Mouse (Mus musculus) thymus, adult 2 months (tissue): ENCODE measurements at regions not wholly inside any gene's neighbourhood (a gene's known extent, or its start where the extent isn't known, plus 50 kb on each side); places are given as distances from the start of the nearest gene placed in this dataset.

Experiments used
- DNase-seq: peaks from one replicate; pipeline ENCODE4 v3.0.0; 2021
- H3K27ac ChIP-seq: fragments of 200-500 bp; 2 replicates; pipeline ENCODE4 v1.5.1; 2012; ENCODE audit warnings: low read length, control low read depth; ENCODE audit not compliant: control insufficient read depth, insufficient read depth
- H3K27me3 ChIP-seq: fragments of 200-500 bp; 2 replicates; pipeline ENCODE4 v1.6.1; 2012; ENCODE audit warnings: mild to moderate bottlenecking, low read length, moderate library complexity, mixed read lengths; ENCODE audit not compliant: control insufficient read depth, insufficient read depth
- H3K36me3 ChIP-seq: fragments of 200-500 bp; 2 replicates; pipeline ENCODE4 v1.6.1; 2012; ENCODE audit warnings: mild to moderate bottlenecking, low read length, moderate library complexity; ENCODE audit not compliant: control insufficient read depth, insufficient read depth
- H3K4me1 ChIP-seq: fragments of 200-500 bp; replicated peaks from 2 replicates; pipeline ENCODE4 v1.6.1; 2012; ENCODE audit warnings: low read length; ENCODE audit not compliant: control insufficient read depth, insufficient read depth
- H3K4me3 ChIP-seq: fragments of 200-500 bp; 2 replicates; pipeline ENCODE4 v1.5.1; 2012; ENCODE audit warnings: mild to moderate bottlenecking, low read length, control low read depth, moderate library complexity; ENCODE audit not compliant: control insufficient read depth, insufficient read depth
- CTCF ChIP-seq: fragments of 200-500 bp; IDR thresholded peaks from 2 replicates; pipeline ENCODE4 v1.5.1; 2012; ENCODE audit warnings: mild to moderate bottlenecking, control low read depth, low read length, moderate library complexity, borderline replicate concordance; ENCODE audit not compliant: control insufficient read depth, poor library complexity, insufficient read depth; ENCODE audit errors: extremely low read depth
- POLR2A ChIP-seq: fragments of 200-500 bp; IDR thresholded peaks from 2 replicates; pipeline ENCODE4 v1.6.1; 2012; ENCODE audit warnings: mild to moderate bottlenecking, low read length, control low read depth, moderate library complexity; ENCODE audit not compliant: control insufficient read depth, poor library complexity, insufficient read depth; ENCODE audit errors: extremely low read depth
- WGBS: fragments of 180-500 bp; shearing (Covaris S2); methylation state at CpG from one replicate; pipeline ENCODE4 v1.1.7; 2018; 5-methylcytosine and 5-hydroxymethylcytosine counted together

DNA sequence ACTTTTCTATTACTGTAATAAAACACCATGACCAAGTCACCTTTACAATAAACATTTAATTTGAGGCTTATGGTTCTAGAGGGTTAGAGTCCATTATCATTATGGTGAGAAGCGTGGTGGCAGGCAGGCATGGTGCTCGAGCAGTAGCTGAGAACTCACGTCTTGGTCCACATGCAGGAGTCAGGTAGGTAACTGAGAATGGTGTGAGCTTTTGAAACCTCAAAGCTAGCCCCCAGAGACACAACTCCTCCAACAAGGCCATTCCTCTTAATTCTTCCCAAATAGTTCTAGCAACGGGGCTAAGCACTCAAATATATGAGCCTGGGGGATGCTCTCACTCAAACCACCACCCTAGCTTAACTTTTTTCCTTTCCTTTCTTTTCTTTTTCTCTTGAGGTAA, 73.6 kb upstream of the Gnaq start:
- DNase-seq = no peak
- Histone ChIP-seq H3K4me1 (peaks cover 1% of the 10 kb centered on the region), H3K4me3 (no peak overlapping the region), H3K27ac (no peak overlapping the region), H3K27me3 (no peaks in the 10 kb centered on the region), H3K36me3 (no peaks in the 10 kb centered on the region)
- WGBS = 96% methylated on average over 4 of the region's 4 CpGs
- TF ChIP-seq CTCF (no peak), POLR2A (no peak)

DNA sequence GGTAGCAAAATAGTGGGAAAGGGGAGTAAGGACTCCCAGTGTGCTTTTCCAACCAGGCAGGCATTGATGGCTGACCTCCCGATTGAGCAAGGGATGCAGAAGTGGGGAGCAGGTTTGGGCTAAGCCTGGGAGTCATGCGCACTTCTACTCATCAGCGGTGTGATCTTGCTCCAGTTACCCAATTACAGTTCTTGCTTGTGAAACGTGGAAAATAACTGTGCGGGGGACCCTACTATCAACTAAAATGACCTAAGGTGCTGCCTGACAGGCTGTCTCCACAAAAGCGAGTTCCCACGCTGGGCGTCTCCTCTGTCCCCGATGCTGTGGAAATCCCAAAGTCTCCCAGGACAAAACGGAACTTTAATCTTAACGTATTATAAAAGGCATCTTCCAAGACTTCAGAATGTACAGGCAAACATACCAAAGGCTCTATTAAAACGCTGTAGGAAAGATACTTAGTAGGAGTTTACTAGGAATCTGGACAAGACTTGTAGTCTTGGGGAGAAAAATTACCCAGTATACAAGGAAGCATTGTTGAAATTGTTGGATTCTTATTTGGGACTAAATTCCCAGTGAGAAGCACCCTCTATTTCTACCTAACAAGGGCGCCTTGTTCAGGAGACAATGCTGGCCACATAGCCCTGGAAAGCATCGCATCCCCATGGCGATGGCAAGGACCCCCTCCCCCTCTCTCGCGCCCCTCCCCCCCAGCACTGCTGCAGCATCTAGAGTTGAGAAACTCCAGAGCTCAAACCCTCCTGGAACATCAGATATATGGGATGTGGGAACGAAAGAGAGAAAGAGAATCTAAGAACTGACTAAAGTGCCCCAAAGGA, 65.6 kb upstream of the Cep78 start:
- TF ChIP-seq CTCF = no peak
- TF ChIP-seq POLR2A = no peak
- Histone ChIP-seq H3K4me1 (peaks cover 4% of the 10 kb centered on the region), H3K4me3 (peak overlapping the region; percentile 41)

GRCm38 (mm10) chr19:16049646-16050045, 64.9 kb upstream of the Cep78 start:
- H3K27me3 ChIP-seq = no peaks in the 10 kb centered on the region
- no peak overlapping the region for H3K27ac ChIP-seq
- no peak for DNase-seq
- H3K4me1 ChIP-seq = peaks cover 4% of the 10 kb centered on the region
- WGBS = 32% methylated on average over 3 of the region's 3 CpGs
- no peaks in the 10 kb centered on the region for H3K36me3 ChIP-seq
- no peak overlapping the region for H3K4me3 ChIP-seq
- no peak for TF ChIP-seq CTCF
- no peak for TF ChIP-seq POLR2A

More for the DNA sequence above, 65.6 kb upstream of the Cep78 start:
- no peak for DNase-seq
- 34% methylated on average over 18 of the region's 18 CpGs for WGBS
- H3K27me3 ChIP-seq = no peaks in the 10 kb centered on the region
- H3K36me3 ChIP-seq = no peaks in the 10 kb centered on the region
- H3K27ac ChIP-seq = peak overlapping the region; percentile 4; the same call in 1 of the 2 replicates

- TF ChIP-seq CTCF = no peak
- no peak for TF ChIP-seq POLR2A
- peaks cover 4% of the 10 kb centered on the region for H3K4me1 ChIP-seq
- H3K27me3 ChIP-seq = no peaks in the 10 kb centered on the region
- DNase-seq = no peak
- H3K36me3 ChIP-seq = no peaks in the 10 kb centered on the region
- H3K27ac ChIP-seq = no peak overlapping the region
- 88% methylated on average over 7 of the region's 7 CpGs for WGBS
- no peak overlapping the region for H3K4me3 ChIP-seq
These were observed 62.2 kb upstream of the Cep78 start for GRCm38 (mm10) chr19:16046977-16047376.

DNA sequence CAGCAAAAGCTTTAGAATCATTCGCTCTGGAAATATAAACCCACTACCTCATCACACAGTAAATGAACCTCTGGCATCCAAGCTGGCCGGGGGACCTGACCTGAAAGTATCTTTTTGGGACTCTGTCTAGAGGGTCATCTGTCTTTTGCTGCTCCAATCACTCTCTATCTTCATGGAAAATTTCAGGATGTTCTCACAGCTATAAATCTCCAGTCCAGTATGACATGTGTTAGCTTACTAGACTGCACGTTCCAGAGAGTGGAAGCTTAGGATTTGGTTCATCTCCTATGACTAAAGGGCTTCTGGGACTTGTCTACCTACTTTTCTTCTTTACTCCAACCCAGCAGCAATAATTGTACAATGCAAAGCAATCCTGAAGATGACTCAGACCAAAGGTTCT, 60.5 kb upstream of the Cep78 start:
- H3K27me3 ChIP-seq = no peaks in the 10 kb centered on the region
- H3K4me3 ChIP-seq = no peak overlapping the region
- TF ChIP-seq CTCF = no peak
- TF ChIP-seq POLR2A = no peak
- no peaks in the 10 kb centered on the region for H3K36me3 ChIP-seq
- 94% methylated on average over 3 of the region's 3 CpGs for WGBS
- no peak for DNase-seq
- no peak overlapping the region for H3K27ac ChIP-seq
- H3K4me1 ChIP-seq = peaks cover 3% of the 10 kb centered on the region

DNA sequence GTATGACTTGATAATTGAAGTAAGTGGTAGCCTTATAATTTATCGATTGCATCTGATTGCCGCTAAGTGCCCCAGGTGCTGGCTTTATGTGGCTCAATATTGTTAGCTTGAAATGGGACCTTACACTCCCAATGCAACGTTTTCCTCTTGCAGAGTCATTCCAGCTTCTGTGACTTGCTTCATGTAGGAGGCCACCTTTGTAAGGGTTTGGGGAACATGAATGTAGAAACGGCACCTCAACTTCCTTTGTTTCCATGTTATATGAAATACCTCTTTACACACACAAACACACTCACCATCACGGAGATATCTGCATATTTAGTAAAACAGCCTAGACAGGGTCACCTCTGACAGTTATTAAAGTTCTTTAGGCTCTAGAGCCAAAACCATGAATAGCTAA, 59.4 kb upstream of the Cep78 start:
- no peak overlapping the region for H3K27ac ChIP-seq
- no peak for DNase-seq
- 66% methylated on average over 5 of the region's 5 CpGs for WGBS
- H3K36me3 ChIP-seq = no peaks in the 10 kb centered on the region
- no peak for TF ChIP-seq POLR2A
- no peaks in the 10 kb centered on the region for H3K27me3 ChIP-seq
- H3K4me3 ChIP-seq = no peak overlapping the region
- H3K4me1 ChIP-seq = no peaks in the 10 kb centered on the region
